Mouse (Mus musculus) midbrain, embryonic 16.5 days (tissue): ENCODE data around the gene Zbtb48. TPM values are rescaled to one million over a fixed set of nuclear protein-coding genes. Genes with fewer than 3 reads are reported as not detected.
A peak's percentile ranks its signal among the peaks of the same experiment; 100 is the strongest.

ENCODE experiments used
- ATAC-seq: fragments of 200-750 bp; cut with Nextera tagmentation; 2 replicates; pipeline ENCODE4 v1.8.0; 2017; ENCODE audit warnings: moderate TSS enrichment
- H3K27ac ChIP-seq: fragments of 300-500 bp; sonication (generic); 2 replicates; pipeline ENCODE4 v1.5.1; 2014; ENCODE audit warnings: mild to moderate bottlenecking, low read length, mixed read lengths
- H3K27me3 ChIP-seq: fragments of 300-500 bp; sonication (generic); 2 replicates; pipeline ENCODE4 v1.6.1; 2014; ENCODE audit warnings: low read depth, low read length, mixed read lengths; ENCODE audit not compliant: control insufficient read depth, insufficient read depth
- H3K36me3 ChIP-seq: fragments of 300-500 bp; sonication (generic); 2 replicates; pipeline ENCODE4 v1.6.1; 2014; ENCODE audit warnings: mild to moderate bottlenecking, low read length, moderate library complexity, mixed read lengths; ENCODE audit not compliant: control insufficient read depth, insufficient read depth
- H3K4me1 ChIP-seq: fragments of 300-500 bp; sonication (generic); 2 replicates; pipeline ENCODE4 v1.6.1; 2014; ENCODE audit warnings: mild to moderate bottlenecking, low read length, mixed read lengths; ENCODE audit not compliant: control insufficient read depth, insufficient read depth
- H3K4me2 ChIP-seq: fragments of 300-500 bp; sonication (generic); 2 replicates; pipeline ENCODE4 v1.6.1; 2014; ENCODE audit warnings: mild to moderate bottlenecking, low read length, mixed read lengths
- H3K4me3 ChIP-seq: fragments of 300-500 bp; sonication (generic); 2 replicates; pipeline ENCODE4 v1.5.1; 2014; ENCODE audit warnings: low read depth, mild to moderate bottlenecking, low read length, moderate library complexity, mixed read lengths
- H3K9ac ChIP-seq: fragments of 300-500 bp; sonication (generic); 2 replicates; pipeline ENCODE4 v1.6.1; 2014; ENCODE audit warnings: low read depth, low read length, mixed read lengths
- H3K9me3 ChIP-seq: fragments of 300-500 bp; sonication (generic); replicated peaks from 2 replicates; pipeline ENCODE4 v1.6.1; 2014; ENCODE audit warnings: mild to moderate bottlenecking, low read length, mixed read lengths; ENCODE audit not compliant: control insufficient read depth, poor library complexity, severe bottlenecking
- WGBS: fragments of 180-500 bp; shearing (Covaris S2); extraction: QIAGEN DNeasy Blood & Tissue Kit; methylation state at CpG from one replicate; pipeline ENCODE4 v1.1.7; 2014; 5-methylcytosine and 5-hydroxymethylcytosine counted together
- polyA plus RNA-seq: library from polyadenylated mRNA; unstranded; fragments of >200 nt; fragmentation: Nextera tagmentation; extraction: Ambion mirVana; gene quantifications from 2 replicates; pipeline ENCODE4 v1.2.1, GENCODE M21; 2015

Zbtb48 gene
- polyA plus RNA-seq, 1 experiment from 2014 or later: 19.3 TPM

GRCm38 (mm10) chr4:152009076-152010051, 18.1 kb downstream of the Zbtb48 start:
- WGBS: under 1% methylated on average over 104 of the region's 115 CpGs
- Histone ChIP-seq H3K36me3 (no peaks in the 10 kb centered on the region), H3K27ac (peak overlapping the region; percentile 72), H3K9me3 (no peaks in the 10 kb centered on the region), H3K4me1 (peaks cover 24% of the 10 kb centered on the region), H3K9ac (peak overlapping the region; percentile 73), H3K4me3 (peak overlapping the region; percentile 77), H3K27me3 (peaks cover 16% of the 10 kb centered on the region), H3K4me2 (peak overlapping the region; percentile 99)
- ATAC-seq: peak; percentile 75

GRCm38 (mm10) chr4:152008622-152009075, 18.8 kb downstream of the Zbtb48 start, which contains the start of gene Klhl21:
TSS of gene Klhl21 (plus strand) at chr4:152008803.
- H3K27ac ChIP-seq: peak within 1 kb of the TSS; percentile 72
- WGBS: 0% methylated on average over 45 of the region's 45 CpGs

GRCm38 (mm10) chr4:152008148-152008500, 19.3 kb downstream of the Zbtb48 start:
- peak overlapping the region; percentile 73 for H3K9ac ChIP-seq
- WGBS: 1% methylated on average over 14 of the region's 14 CpGs
- ATAC-seq: peak; percentile 22; the same call in 1 of the 2 replicates

More at GRCm38 (mm10) chr4:152008622-152009075, 18.8 kb downstream of the Zbtb48 start, which contains the start of gene Klhl21:
- H3K27me3 ChIP-seq: peaks cover 16% of the 10 kb centered on the region
- ATAC-seq: peak; percentile 92
- H3K4me1 ChIP-seq: peaks cover 24% of the 10 kb centered on the region
- H3K9ac ChIP-seq: peak within 1 kb of the TSS; percentile 73
- peak within 1 kb of the TSS; percentile 77 for H3K4me3 ChIP-seq
- H3K36me3 ChIP-seq: no peaks in the 10 kb centered on the region
- no peaks in the 10 kb centered on the region for H3K9me3 ChIP-seq
- peak within 1 kb of the TSS; percentile 99 for H3K4me2 ChIP-seq

GRCm38 (mm10) chr4:152007481-152008147, 19.9 kb downstream of the Zbtb48 start:
- Histone ChIP-seq H3K27me3 (peaks cover 16% of the 10 kb centered on the region), H3K4me2 (peak overlapping the region; percentile 99), H3K9ac (no peak overlapping the region), H3K9me3 (no peaks in the 10 kb centered on the region), H3K27ac (no peak overlapping the region), H3K4me1 (peaks cover 24% of the 10 kb centered on the region), H3K36me3 (no peaks in the 10 kb centered on the region), H3K4me3 (peak overlapping the region; percentile 77; the same call in 1 of the 2 replicates)
- no peak for ATAC-seq
- 8% methylated on average over 8 of the region's 8 CpGs for WGBS

More at GRCm38 (mm10) chr4:152008148-152008500, 19.3 kb downstream of the Zbtb48 start:
- no peak overlapping the region for H3K27ac ChIP-seq
- peak overlapping the region; percentile 99 for H3K4me2 ChIP-seq
- H3K36me3 ChIP-seq: no peaks in the 10 kb centered on the region
- no peaks in the 10 kb centered on the region for H3K9me3 ChIP-seq
- H3K4me1 ChIP-seq: peaks cover 24% of the 10 kb centered on the region
- peak overlapping the region; percentile 77 for H3K4me3 ChIP-seq
- H3K27me3 ChIP-seq: peaks cover 16% of the 10 kb centered on the region

GRCm38 (mm10) chr4:152006812-152007211, 20.7 kb downstream of the Zbtb48 start:
- H3K4me2 ChIP-seq: no peak overlapping the region
- no peaks in the 10 kb centered on the region for H3K36me3 ChIP-seq
- H3K4me1 ChIP-seq: peaks cover 24% of the 10 kb centered on the region
- no peak overlapping the region for H3K4me3 ChIP-seq
- no peak overlapping the region for H3K27ac ChIP-seq
- 16% methylated on average over 3 of the region's 3 CpGs for WGBS
- peaks cover 16% of the 10 kb centered on the region for H3K27me3 ChIP-seq
- ATAC-seq: no peak
- no peaks in the 10 kb centered on the region for H3K9me3 ChIP-seq
- H3K9ac ChIP-seq: no peak overlapping the region

GRCm38 (mm10) chr4:152006137-152006536, 21.3 kb downstream of the Zbtb48 start:
- peaks cover 21% of the 10 kb centered on the region for H3K4me1 ChIP-seq
- no peaks in the 10 kb centered on the region for H3K36me3 ChIP-seq
- no peak overlapping the region for H3K9ac ChIP-seq
- H3K4me2 ChIP-seq: no peak overlapping the region
- ATAC-seq: no peak
- no peak overlapping the region for H3K27ac ChIP-seq
- H3K9me3 ChIP-seq: no peaks in the 10 kb centered on the region
- 84% methylated on average over 6 of the region's 6 CpGs for WGBS
- H3K27me3 ChIP-seq: peaks cover 13% of the 10 kb centered on the region
- no peak overlapping the region for H3K4me3 ChIP-seq

GRCm38 (mm10) chr4:152002063-152002462, 25.4 kb downstream of the Zbtb48 start:
- 95% methylated on average over 3 of the region's 3 CpGs for WGBS
- Histone ChIP-seq H3K4me1 (peaks cover 5% of the 10 kb centered on the region), H3K27me3 (peaks cover 5% of the 10 kb centered on the region), H3K36me3 (no peaks in the 10 kb centered on the region), H3K27ac (no peak overlapping the region), H3K9ac (no peak overlapping the region), H3K4me3 (no peak overlapping the region), H3K9me3 (no peaks in the 10 kb centered on the region), H3K4me2 (no peak overlapping the region)
- no peak for ATAC-seq

GRCm38 (mm10) chr4:152001335-152001734, 26.1 kb downstream of the Zbtb48 start:
- ATAC-seq: no peak
- Histone ChIP-seq H3K4me1 (peaks cover 7% of the 10 kb centered on the region), H3K27ac (no peak overlapping the region), H3K4me2 (no peak overlapping the region), H3K9ac (no peak overlapping the region), H3K9me3 (no peaks in the 10 kb centered on the region), H3K4me3 (no peak overlapping the region), H3K36me3 (no peaks in the 10 kb centered on the region), H3K27me3 (no peaks in the 10 kb centered on the region)
- 60% methylated on average over 4 of the region's 4 CpGs for WGBS
